Mouse (Mus musculus) olfactory bulb, adult 2 months (tissue): ENCODE results near the gene Oaz3.

Experiments used
- CTCF ChIP-seq: fragments of 200-500 bp; IDR thresholded peaks from 2 replicates; pipeline ENCODE4 v1.5.1; 2012; ENCODE audit warnings: low read depth, mild to moderate bottlenecking, low read length, moderate library complexity; ENCODE audit not compliant: insufficient read depth
- POLR2A ChIP-seq: fragments of 200-500 bp; IDR thresholded peaks from 2 replicates; pipeline ENCODE4 v1.6.1; 2012; ENCODE audit warnings: mild to moderate bottlenecking, low read depth, low read length, moderate library complexity; ENCODE audit not compliant: insufficient read depth

DNA sequence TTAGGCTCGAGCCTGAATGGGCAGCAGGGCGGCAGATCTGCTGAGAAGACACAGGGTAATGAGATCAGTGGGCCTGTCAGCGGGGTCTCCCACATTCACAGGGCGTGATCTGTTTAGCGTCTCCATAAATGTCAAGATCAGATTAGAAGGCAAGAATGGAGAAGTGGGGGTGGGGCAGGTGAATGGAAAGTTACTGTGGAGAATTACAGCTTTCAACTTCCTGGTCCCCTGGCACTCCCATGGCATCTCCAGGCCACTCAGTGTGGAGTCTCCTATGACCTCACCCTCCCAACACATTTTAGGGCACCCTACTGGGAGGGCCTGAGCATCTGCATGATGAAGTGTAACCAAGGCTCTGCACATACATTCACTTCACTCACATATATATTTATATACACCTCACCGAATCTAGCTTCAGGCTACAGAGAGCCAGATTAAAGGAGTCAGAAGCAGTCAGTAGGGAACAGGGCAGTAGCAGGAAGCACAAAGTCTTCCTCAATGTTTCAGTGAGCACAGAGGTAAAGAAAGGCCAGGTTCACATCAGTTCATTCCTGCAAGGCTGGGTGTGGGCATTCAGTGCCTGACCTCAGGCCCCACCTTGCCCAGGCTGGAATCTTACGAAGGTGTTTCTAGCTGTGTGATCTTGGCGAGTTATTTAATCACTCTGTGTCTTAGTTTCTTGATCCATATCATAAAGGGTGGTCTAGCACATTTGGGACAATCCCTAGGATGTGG, 32.8 kb upstream of the Oaz3 start:
- TF ChIP-seq CTCF: no peak
- no peak for TF ChIP-seq POLR2A
